Mouse (Mus musculus): Measurements from ENCODE around the gene Dmrt1. TPM values are rescaled to one million over a fixed set of nuclear protein-coding genes. Genes with fewer than 3 reads are reported as not detected.

Gene Dmrt1
- polyA plus RNA-seq, 1 experiment, result 15.1 TPM

- TF ChIP-seq POLR2A (IDR thresholded peaks at IDR 0.05; ENCODE audit: insufficient read depth, low read length), result no peak
- no peak for TF ChIP-seq EP300 (IDR thresholded peaks at IDR 0.05; ENCODE audit: insufficient read depth, low read depth, low read length)
- no peak for TF ChIP-seq CTCF (IDR thresholded peaks at IDR 0.05; ENCODE audit: low read depth, low read length)
- Histone ChIP-seq H3K9me3 (replicated peaks; ENCODE audit: control insufficient read depth, insufficient read depth, low read length, poor library complexity, severe bottlenecking) (no peaks in the 10 kb centered on the region), H3K9ac (ENCODE audit: low read depth, poor library complexity, severe bottlenecking) (no peak overlapping the region), H3K4me3 (ENCODE audit: low read depth, low read length) (no peak overlapping the region), H3K27ac (ENCODE audit: insufficient read depth, low read length) (no peak overlapping the region), H3K4me1 (ENCODE audit: control insufficient read depth, insufficient read depth, low read length) (no peaks in the 10 kb centered on the region), H3K27me3 (ENCODE audit: control insufficient read depth, insufficient read depth, low read length, poor library complexity, severe bottlenecking) (no peaks in the 10 kb centered on the region), H3K36me3 (ENCODE audit: control insufficient read depth, insufficient read depth, low read length, poor library complexity, severe bottlenecking) (no peaks in the 10 kb centered on the region)
Measured at GRCm38 (mm10) chr19:25641786-25642185, 136.4 kb downstream of the Dmrt1 start.

GRCm38 (mm10) chr19:25647136-25647535, 141.7 kb downstream of the Dmrt1 start:
- Histone ChIP-seq H3K27me3 (ENCODE audit: control insufficient read depth, insufficient read depth, low read length, poor library complexity, severe bottlenecking) (no peaks in the 10 kb centered on the region), H3K36me3 (ENCODE audit: control insufficient read depth, insufficient read depth, low read length, poor library complexity, severe bottlenecking) (no peaks in the 10 kb centered on the region), H3K9me3 (replicated peaks; ENCODE audit: control insufficient read depth, insufficient read depth, low read length, poor library complexity, severe bottlenecking) (no peaks in the 10 kb centered on the region), H3K27ac (ENCODE audit: insufficient read depth, low read length) (no peak overlapping the region), H3K4me3 (ENCODE audit: low read depth, low read length) (no peak overlapping the region), H3K4me1 (ENCODE audit: control insufficient read depth, insufficient read depth, low read length) (no peaks in the 10 kb centered on the region), H3K9ac (ENCODE audit: low read depth, poor library complexity, severe bottlenecking) (no peak overlapping the region)
- no peak for TF ChIP-seq POLR2A (IDR thresholded peaks at IDR 0.05; ENCODE audit: insufficient read depth, low read length)
- no peak for TF ChIP-seq CTCF (IDR thresholded peaks at IDR 0.05; ENCODE audit: low read depth, low read length)
- TF ChIP-seq EP300 (IDR thresholded peaks at IDR 0.05; ENCODE audit: insufficient read depth, low read depth, low read length), result no peak

- no peaks in the 10 kb centered on the region for H3K27me3 ChIP-seq (ENCODE audit: control insufficient read depth, insufficient read depth, low read length, poor library complexity, severe bottlenecking)
- TF ChIP-seq POLR2A (IDR thresholded peaks at IDR 0.05; ENCODE audit: insufficient read depth, low read length), result no peak
- no peaks in the 10 kb centered on the region for H3K36me3 ChIP-seq (ENCODE audit: control insufficient read depth, insufficient read depth, low read length, poor library complexity, severe bottlenecking)
- no peaks in the 10 kb centered on the region for H3K4me1 ChIP-seq (ENCODE audit: control insufficient read depth, insufficient read depth, low read length)
- H3K9ac ChIP-seq (ENCODE audit: low read depth, poor library complexity, severe bottlenecking), result no peak overlapping the region
- no peak overlapping the region for H3K4me3 ChIP-seq (ENCODE audit: low read depth, low read length)
- no peak overlapping the region for H3K27ac ChIP-seq (ENCODE audit: insufficient read depth, low read length)
- H3K9me3 ChIP-seq (replicated peaks; ENCODE audit: control insufficient read depth, insufficient read depth, low read length, poor library complexity, severe bottlenecking), result no peaks in the 10 kb centered on the region
Measured at GRCm38 (mm10) chr19:25648701-25649100, 143.3 kb downstream of the Dmrt1 start.

- Histone ChIP-seq H3K9ac (ENCODE audit: low read depth, poor library complexity, severe bottlenecking) (no peak overlapping the region), H3K27me3 (ENCODE audit: control insufficient read depth, insufficient read depth, low read length, poor library complexity, severe bottlenecking) (no peaks in the 10 kb centered on the region), H3K4me3 (ENCODE audit: low read depth, low read length) (no peak overlapping the region), H3K36me3 (ENCODE audit: control insufficient read depth, insufficient read depth, low read length, poor library complexity, severe bottlenecking) (no peaks in the 10 kb centered on the region), H3K27ac (ENCODE audit: insufficient read depth, low read length) (no peak overlapping the region), H3K9me3 (replicated peaks; ENCODE audit: control insufficient read depth, insufficient read depth, low read length, poor library complexity, severe bottlenecking) (no peaks in the 10 kb centered on the region), H3K4me1 (ENCODE audit: control insufficient read depth, insufficient read depth, low read length) (no peaks in the 10 kb centered on the region)
- TF ChIP-seq EP300 (IDR thresholded peaks at IDR 0.05; ENCODE audit: insufficient read depth, low read depth, low read length) (no peak), POLR2A (IDR thresholded peaks at IDR 0.05; ENCODE audit: insufficient read depth, low read length) (no peak), CTCF (IDR thresholded peaks at IDR 0.05; ENCODE audit: low read depth, low read length) (no peak)
Measured at GRCm38 (mm10) chr19:25650474-25650873, 145.1 kb downstream of the Dmrt1 start.

- Histone ChIP-seq H3K27me3 (ENCODE audit: control insufficient read depth, insufficient read depth, low read length, poor library complexity, severe bottlenecking) (no peaks in the 10 kb centered on the region), H3K27ac (ENCODE audit: insufficient read depth, low read length) (no peak overlapping the region), H3K4me3 (ENCODE audit: low read depth, low read length) (no peak overlapping the region), H3K9ac (ENCODE audit: low read depth, poor library complexity, severe bottlenecking) (no peak overlapping the region), H3K36me3 (ENCODE audit: control insufficient read depth, insufficient read depth, low read length, poor library complexity, severe bottlenecking) (no peaks in the 10 kb centered on the region), H3K9me3 (replicated peaks; ENCODE audit: control insufficient read depth, insufficient read depth, low read length, poor library complexity, severe bottlenecking) (no peaks in the 10 kb centered on the region), H3K4me1 (ENCODE audit: control insufficient read depth, insufficient read depth, low read length) (no peaks in the 10 kb centered on the region)
- TF ChIP-seq CTCF (IDR thresholded peaks at IDR 0.05; ENCODE audit: low read depth, low read length) (no peak), POLR2A (IDR thresholded peaks at IDR 0.05; ENCODE audit: insufficient read depth, low read length) (no peak), EP300 (IDR thresholded peaks at IDR 0.05; ENCODE audit: insufficient read depth, low read depth, low read length) (no peak)
Measured at GRCm38 (mm10) chr19:25652560-25652959, 147.1 kb downstream of the Dmrt1 start.

Other genes starting within 250 kb of the Dmrt1 start
- gene Dmrt3, start 104.7 kb downstream of the Dmrt1 start, polyA plus RNA-seq (2011; ENCODE audit: insufficient read depth, insufficient read length, low read depth, missing spikeins), result 0.84 and 1.4 TPM in 2 replicates
- 0.29 TPM in 1 of 2 replicates, not detected in the other for gene Dmrt2, start 166.8 kb downstream of the Dmrt1 start, polyA plus RNA-seq (2011; ENCODE audit: insufficient read depth, insufficient read length, low read depth, missing spikeins)